Mouse (Mus musculus) Muller cell, postnatal 12 days (primary cell): ENCODE measurements at regions not wholly inside any gene's neighbourhood (a gene's known extent, or its start where the extent isn't known, plus 50 kb on each side); places are given as distances from the start of the nearest gene placed in this dataset.

ENCODE experiments used
- DNase-seq: peaks from one replicate; pipeline ENCODE4 v3.0.0-alpha.2; 2015; ENCODE audit errors: inconsistent ontology term

GRCm38 (mm10) chr6:24263796-24264195 lies 95.9 kb upstream of the Slc13a1 start:
- DNase-seq, result no peak

- no peak for DNase-seq
Measured at GRCm38 (mm10) chr6:24262578-24262977, 94.7 kb upstream of the Slc13a1 start.

- DNase-seq, result no peak
Measured at GRCm38 (mm10) chr6:24245591-24245990, 77.7 kb upstream of the Slc13a1 start.

GRCm38 (mm10) chr6:24238541-24238940 lies 70.6 kb upstream of the Slc13a1 start:
- no peak for DNase-seq

GRCm38 (mm10) chr6:24238054-24238453 lies 70.2 kb upstream of the Slc13a1 start:
- DNase-seq, result no peak

- no peak for DNase-seq
Measured at GRCm38 (mm10) chr6:24233626-24234025, 65.7 kb upstream of the Slc13a1 start.

- no peak for DNase-seq
Measured at GRCm38 (mm10) chr6:24220589-24220988, 52.7 kb upstream of the Slc13a1 start.

- DNase-seq, result no peak
Measured at GRCm38 (mm10) chr6:24219882-24220522, 52.1 kb upstream of the Slc13a1 start.
